Mouse (Mus musculus): ENCODE data around the gene Trit1. TPM values are rescaled to one million over a fixed set of nuclear protein-coding genes. Genes with fewer than 3 reads are reported as not detected.

Trit1 gene
- polyA plus RNA-seq, 1 experiment from 2014 or later: 29.4 TPM

DNA sequence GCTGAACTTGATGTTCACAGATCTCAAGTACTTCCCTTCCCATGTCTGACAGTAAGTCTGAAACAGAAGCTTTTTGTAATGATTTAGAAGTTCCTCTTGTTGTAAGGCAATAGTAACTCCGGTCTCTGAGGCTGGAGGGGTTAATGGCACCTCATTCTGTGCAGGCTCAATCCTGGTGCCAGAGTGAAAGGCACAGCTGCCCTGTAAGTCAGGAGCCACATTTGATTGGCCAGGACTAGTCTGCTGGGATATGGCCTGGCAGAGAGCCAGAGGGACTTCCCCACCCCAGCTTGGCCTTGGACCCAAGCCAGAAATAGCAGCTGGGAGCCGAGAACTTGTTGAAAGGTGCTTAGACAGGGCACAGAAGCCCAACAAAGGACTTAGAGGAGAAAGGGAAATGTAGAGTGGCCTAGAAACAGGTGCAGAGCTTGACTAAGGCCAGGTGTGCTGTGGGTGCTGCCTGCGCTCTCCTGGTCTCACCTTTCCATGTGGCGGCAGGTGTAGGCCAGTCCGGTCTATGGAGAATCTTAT, 34.3 kb downstream of the Trit1 start:
- no peaks in the 10 kb centered on the region for H3K27me3 ChIP-seq (replicated peaks; ENCODE audit: control insufficient read depth, insufficient read depth, low read length)
- H3K4me1 ChIP-seq (ENCODE audit: control insufficient read depth, insufficient read depth, low read length): peaks cover 29% of the 10 kb centered on the region
- WGBS: 33% methylated on average over 5 of the region's 5 CpGs
- H3K27ac ChIP-seq (ENCODE audit: low read depth, low read length): peak overlapping the region; percentile 86
- peaks cover 82% of the 10 kb centered on the region for H3K36me3 ChIP-seq (ENCODE audit: control insufficient read depth, insufficient read depth, low read length)
- no peak overlapping the region for H3K4me2 ChIP-seq (ENCODE audit: low read length)
- H3K9me3 ChIP-seq (replicated peaks; ENCODE audit: control insufficient read depth, low read length): no peaks in the 10 kb centered on the region
- DNase-seq (ENCODE audit: low spot score): peak; percentile 95
- H3K9ac ChIP-seq (ENCODE audit: low read length): no peak overlapping the region
- H3K4me3 ChIP-seq (ENCODE audit: low read depth, low read length): no peak overlapping the region
- ATAC-seq: peak; percentile 88

GRCm38 (mm10) chr4:123053179-123053578, 36.8 kb downstream of the Trit1 start:
- Histone ChIP-seq H3K4me3 (ENCODE audit: low read depth, low read length) (no peak overlapping the region), H3K4me1 (ENCODE audit: control insufficient read depth, insufficient read depth, low read length) (peaks cover 29% of the 10 kb centered on the region), H3K36me3 (ENCODE audit: control insufficient read depth, insufficient read depth, low read length) (peaks cover 77% of the 10 kb centered on the region), H3K9me3 (replicated peaks; ENCODE audit: control insufficient read depth, low read length) (no peaks in the 10 kb centered on the region), H3K4me2 (ENCODE audit: low read length) (no peak overlapping the region), H3K27me3 (replicated peaks; ENCODE audit: control insufficient read depth, insufficient read depth, low read length) (no peaks in the 10 kb centered on the region), H3K9ac (ENCODE audit: low read length) (no peak overlapping the region), H3K27ac (ENCODE audit: low read depth, low read length) (peak overlapping the region; percentile 82)
- WGBS: 32% methylated on average over 11 of the region's 11 CpGs
- ATAC-seq (peak; percentile 53; the same call in 1 of the 2 replicates), DNase-seq (ENCODE audit: low spot score) (peak; percentile 80)

DNA sequence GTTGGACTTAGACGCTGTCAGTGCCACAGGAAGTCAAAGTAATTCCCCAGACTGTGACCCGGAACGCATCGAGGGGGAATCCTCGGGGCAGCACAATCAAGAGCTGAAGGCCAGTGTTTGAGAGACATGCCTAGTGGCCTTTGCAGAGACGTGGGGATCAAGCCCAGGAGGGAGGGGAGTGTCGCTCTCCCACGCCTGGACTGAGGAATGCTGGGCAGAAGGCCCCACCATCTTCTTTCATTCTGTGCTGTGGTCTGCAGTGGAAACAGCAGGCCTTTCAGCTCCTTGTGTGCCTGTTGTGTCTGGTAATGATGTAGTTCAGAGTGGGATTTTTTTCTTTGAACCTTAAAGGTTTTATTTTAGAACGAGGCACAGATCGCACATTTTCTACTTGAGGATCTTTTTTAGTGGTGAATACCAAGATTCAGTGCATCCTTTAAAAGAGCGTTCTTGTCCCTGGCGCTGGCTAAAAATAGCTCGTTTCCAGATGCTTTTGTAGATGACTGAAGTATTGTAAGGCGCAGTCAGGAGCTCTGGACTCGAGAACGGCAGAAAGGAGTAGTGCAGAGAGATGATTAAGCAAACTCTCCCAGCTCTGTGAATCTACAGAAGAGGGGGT, 37.9 kb downstream of the Trit1 start:
- DNase-seq (ENCODE audit: low spot score) (peak; percentile 51), ATAC-seq (0 out of 2 replicates have a peak, but pooled peaks have one; percentile 9)
- Histone ChIP-seq H3K27ac (ENCODE audit: low read depth, low read length) (peak overlapping the region; percentile 50; the same call in 1 of the 2 replicates), H3K36me3 (ENCODE audit: control insufficient read depth, insufficient read depth, low read length) (peaks cover 72% of the 10 kb centered on the region), H3K4me1 (ENCODE audit: control insufficient read depth, insufficient read depth, low read length) (peaks cover 29% of the 10 kb centered on the region), H3K4me3 (ENCODE audit: low read depth, low read length) (no peak overlapping the region), H3K4me2 (ENCODE audit: low read length) (no peak overlapping the region), H3K27me3 (replicated peaks; ENCODE audit: control insufficient read depth, insufficient read depth, low read length) (no peaks in the 10 kb centered on the region), H3K9ac (ENCODE audit: low read length) (no peak overlapping the region), H3K9me3 (replicated peaks; ENCODE audit: control insufficient read depth, low read length) (no peaks in the 10 kb centered on the region)
- 68% methylated on average over 16 of the region's 16 CpGs for WGBS

- Histone ChIP-seq H3K27ac (ENCODE audit: low read depth, low read length) (no peak overlapping the region), H3K27me3 (replicated peaks; ENCODE audit: control insufficient read depth, insufficient read depth, low read length) (no peaks in the 10 kb centered on the region), H3K36me3 (ENCODE audit: control insufficient read depth, insufficient read depth, low read length) (peaks cover 54% of the 10 kb centered on the region), H3K9me3 (replicated peaks; ENCODE audit: control insufficient read depth, low read length) (no peaks in the 10 kb centered on the region), H3K4me3 (ENCODE audit: low read depth, low read length) (no peak overlapping the region), H3K4me2 (ENCODE audit: low read length) (no peak overlapping the region), H3K4me1 (ENCODE audit: control insufficient read depth, insufficient read depth, low read length) (peaks cover 10% of the 10 kb centered on the region; the same call in 1 of the 2 replicates), H3K9ac (ENCODE audit: low read length) (no peak overlapping the region)
- ATAC-seq (no peak), DNase-seq (ENCODE audit: low spot score) (no peak)
- 98% methylated on average over 3 of the region's 3 CpGs for WGBS
Measured at GRCm38 (mm10) chr4:123056560-123057109, 40.2 kb downstream of the Trit1 start.

DNA sequence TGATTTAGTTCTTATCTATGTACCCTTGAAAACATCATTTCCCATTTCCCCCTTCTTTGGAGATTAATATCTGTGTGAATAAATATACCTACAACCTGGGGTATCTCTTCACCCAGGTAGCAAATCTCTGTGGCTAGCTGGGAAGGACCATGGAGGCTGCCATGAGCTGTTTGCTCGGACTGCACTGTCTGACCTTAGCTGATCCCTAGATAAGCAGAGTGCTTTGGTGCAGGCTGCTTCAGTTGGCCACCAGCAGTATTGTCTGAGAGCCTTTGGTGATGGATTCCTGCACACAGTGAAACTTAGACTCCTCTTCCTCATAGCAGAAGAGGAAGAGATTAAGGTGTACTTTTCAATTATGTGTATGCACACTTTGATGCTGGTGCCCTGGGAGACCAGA, 41.6 kb downstream of the Trit1 start:
- Histone ChIP-seq H3K27ac (ENCODE audit: low read depth, low read length) (no peak overlapping the region), H3K4me1 (ENCODE audit: control insufficient read depth, insufficient read depth, low read length) (peaks cover under 1% of the 10 kb centered on the region; the same call in 1 of the 2 replicates), H3K9me3 (replicated peaks; ENCODE audit: control insufficient read depth, low read length) (no peaks in the 10 kb centered on the region), H3K4me3 (ENCODE audit: low read depth, low read length) (no peak overlapping the region), H3K9ac (ENCODE audit: low read length) (no peak overlapping the region), H3K4me2 (ENCODE audit: low read length) (no peak overlapping the region), H3K36me3 (ENCODE audit: control insufficient read depth, insufficient read depth, low read length) (peaks cover 41% of the 10 kb centered on the region), H3K27me3 (replicated peaks; ENCODE audit: control insufficient read depth, insufficient read depth, low read length) (no peaks in the 10 kb centered on the region)
- no peak for DNase-seq (ENCODE audit: low spot score)
- no peak for ATAC-seq
- WGBS: 80% methylated on average over 1 of the region's 1 CpGs

- Histone ChIP-seq H3K9ac (ENCODE audit: low read length) (no peak overlapping the region), H3K27me3 (replicated peaks; ENCODE audit: control insufficient read depth, insufficient read depth, low read length) (no peaks in the 10 kb centered on the region), H3K4me3 (ENCODE audit: low read depth, low read length) (no peak overlapping the region), H3K27ac (ENCODE audit: low read depth, low read length) (no peak overlapping the region), H3K4me1 (ENCODE audit: control insufficient read depth, insufficient read depth, low read length) (no peaks in the 10 kb centered on the region), H3K9me3 (replicated peaks; ENCODE audit: control insufficient read depth, low read length) (no peaks in the 10 kb centered on the region), H3K36me3 (ENCODE audit: control insufficient read depth, insufficient read depth, low read length) (peaks cover 9% of the 10 kb centered on the region), H3K4me2 (ENCODE audit: low read length) (no peak overlapping the region)
- peak; percentile 18; the same call in 1 of the 2 replicates for ATAC-seq
- DNase-seq (ENCODE audit: low spot score): no peak
- 60% methylated on average over 5 of the region's 5 CpGs for WGBS
Measured at GRCm38 (mm10) chr4:123061744-123062143, 45.3 kb downstream of the Trit1 start.

DNA sequence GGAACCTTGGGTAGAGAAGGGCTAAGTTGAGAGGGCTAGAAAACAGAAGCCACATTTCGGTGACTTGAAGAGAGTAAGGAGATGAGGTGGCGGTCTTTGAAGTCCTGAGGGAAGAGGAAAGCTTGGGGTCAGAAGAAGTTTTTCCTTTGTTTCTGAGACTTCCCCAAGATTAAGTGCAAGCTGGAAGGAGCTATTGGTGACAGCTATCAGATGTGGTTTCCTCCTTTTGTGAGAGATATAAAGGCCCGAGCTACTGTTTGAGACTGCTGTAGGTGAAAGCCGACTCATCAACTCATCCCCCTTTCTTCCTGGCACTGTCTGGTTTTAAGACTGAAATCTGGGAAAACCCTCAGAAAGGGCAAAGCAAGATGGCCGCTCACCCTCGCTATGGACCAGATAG, 52.2 kb downstream of the Trit1 start:
- DNase-seq (ENCODE audit: low spot score) (no peak), ATAC-seq (no peak)
- Histone ChIP-seq H3K9ac (ENCODE audit: low read length) (no peak overlapping the region), H3K4me2 (ENCODE audit: low read length) (no peak overlapping the region), H3K4me1 (ENCODE audit: control insufficient read depth, insufficient read depth, low read length) (no peaks in the 10 kb centered on the region), H3K27ac (ENCODE audit: low read depth, low read length) (no peak overlapping the region), H3K27me3 (replicated peaks; ENCODE audit: control insufficient read depth, insufficient read depth, low read length) (no peaks in the 10 kb centered on the region), H3K36me3 (ENCODE audit: control insufficient read depth, insufficient read depth, low read length) (no peaks in the 10 kb centered on the region), H3K4me3 (ENCODE audit: low read depth, low read length) (no peak overlapping the region), H3K9me3 (replicated peaks; ENCODE audit: control insufficient read depth, low read length) (no peaks in the 10 kb centered on the region)
- 88% methylated on average over 6 of the region's 6 CpGs for WGBS

- ATAC-seq: peak; percentile 50; the same call in 1 of the 2 replicates
- H3K27me3 ChIP-seq (replicated peaks; ENCODE audit: control insufficient read depth, insufficient read depth, low read length): no peaks in the 10 kb centered on the region
- no peaks in the 10 kb centered on the region for H3K36me3 ChIP-seq (ENCODE audit: control insufficient read depth, insufficient read depth, low read length)
- H3K4me1 ChIP-seq (ENCODE audit: control insufficient read depth, insufficient read depth, low read length): no peaks in the 10 kb centered on the region
- H3K9me3 ChIP-seq (replicated peaks; ENCODE audit: control insufficient read depth, low read length): no peaks in the 10 kb centered on the region
- 12% methylated on average over 13 of the region's 13 CpGs for WGBS
- no peak overlapping the region for H3K4me2 ChIP-seq (ENCODE audit: low read length)
- DNase-seq (ENCODE audit: low spot score): peak; percentile 49
- no peak overlapping the region; the same call in 1 of the 2 replicates for H3K9ac ChIP-seq (ENCODE audit: low read length)
- no peak overlapping the region for H3K4me3 ChIP-seq (ENCODE audit: low read depth, low read length)
- no peak overlapping the region for H3K27ac ChIP-seq (ENCODE audit: low read depth, low read length)
Measured at GRCm38 (mm10) chr4:123071266-123071966, 55.0 kb downstream of the Trit1 start.

All from forebrain, embryonic 14.5 days (tissue).